Mouse (Mus musculus) R1 (cell line): ENCODE data around the gene Lrp8.

ENCODE experiments used
- DNase-seq: peaks from one replicate; pipeline ENCODE4 v3.0.0-alpha.2; 2018; ENCODE audit warnings: low read depth, low spot score

The Lrp8 gene

DNA sequence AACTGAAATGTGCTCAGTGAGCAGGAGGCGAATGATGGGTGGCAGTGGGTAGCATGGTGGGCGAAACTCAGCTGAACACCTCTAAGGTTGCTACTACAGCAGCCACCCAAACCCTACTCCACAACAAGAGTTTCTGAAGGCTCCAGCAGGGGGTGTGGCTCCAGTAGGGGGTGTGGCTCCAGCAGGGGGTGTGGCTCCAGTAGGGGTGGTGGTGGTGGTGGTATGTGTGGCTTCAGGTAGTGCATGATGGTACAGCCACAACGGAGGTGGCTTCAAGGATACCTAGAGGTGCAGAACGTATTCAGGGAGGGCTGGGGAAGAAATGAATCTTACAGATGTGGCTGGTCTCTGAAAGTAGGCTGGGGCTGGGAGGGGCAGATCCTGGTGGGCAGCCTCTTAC, 5.7 kb downstream of the Lrp8 start:
- peak; percentile 69 for DNase-seq

DNA sequence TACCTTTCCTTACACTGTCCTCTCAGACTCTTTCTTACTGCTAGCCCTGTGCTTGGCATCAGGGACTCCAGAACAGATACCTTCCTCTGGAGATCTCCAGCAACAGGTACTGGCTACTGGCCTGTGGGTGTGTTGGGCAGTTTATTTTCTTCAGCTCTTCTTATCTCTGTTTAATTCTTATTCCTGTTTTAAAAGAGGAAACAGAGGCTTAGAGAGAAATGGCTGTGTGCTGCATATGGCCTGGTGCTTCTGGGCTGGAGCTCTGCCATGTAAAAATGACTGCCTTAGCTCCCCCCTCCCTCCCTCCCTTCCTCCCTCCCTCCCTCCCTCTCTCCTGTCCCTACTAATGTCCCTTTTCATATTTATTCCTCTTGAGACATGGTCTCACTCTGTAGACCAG, 6.6 kb downstream of the Lrp8 start:
- no peak for DNase-seq

DNA sequence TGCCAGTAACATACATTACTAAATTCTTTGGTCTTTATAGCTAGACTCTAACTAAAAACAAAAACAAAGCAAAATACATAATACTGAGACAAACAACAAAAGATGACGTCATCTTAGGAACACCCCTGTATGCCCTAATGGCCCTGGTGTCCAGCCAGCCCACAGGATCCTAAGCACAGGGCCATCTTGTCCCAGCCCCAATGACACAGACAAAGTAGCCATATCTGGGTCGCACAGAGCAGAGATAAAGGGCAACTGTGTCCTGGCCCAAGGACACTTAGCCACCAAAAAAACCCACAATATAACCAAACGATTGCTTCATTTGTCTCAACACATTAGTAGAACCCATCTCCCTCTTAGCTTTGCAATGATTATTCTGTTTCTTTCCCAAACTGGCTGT, 8.9 kb downstream of the Lrp8 start:
- no peak for DNase-seq

DNA sequence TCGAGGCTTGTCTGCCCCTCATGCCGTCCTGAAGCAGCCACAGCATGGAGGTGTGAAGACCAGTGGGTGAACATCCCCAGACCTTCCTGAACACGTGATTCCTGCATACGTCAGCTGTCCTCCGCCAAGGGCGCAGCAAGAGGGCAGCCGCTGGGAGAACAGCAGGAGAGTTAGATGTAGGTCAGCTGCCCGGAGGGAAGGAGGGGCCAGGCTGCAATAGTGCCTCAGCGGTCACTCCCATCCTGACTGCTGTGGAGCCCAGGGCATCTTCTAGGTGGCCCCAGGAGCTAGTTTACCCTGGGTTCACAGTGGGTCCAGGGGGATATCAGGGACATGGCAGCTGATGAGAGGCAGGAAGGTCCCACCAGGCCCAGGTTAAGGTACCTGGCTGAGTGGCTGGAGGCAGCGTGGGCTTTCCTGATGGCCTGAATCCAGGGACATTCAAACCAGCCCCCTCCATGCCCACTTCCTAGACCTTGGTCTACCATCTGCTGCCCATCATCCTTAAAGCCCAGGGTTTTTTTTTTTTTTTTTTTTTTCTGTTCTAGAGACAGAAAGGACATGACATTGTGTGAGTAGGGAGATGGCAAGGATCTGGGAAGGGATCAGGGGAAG, 9.8 kb downstream of the Lrp8 start:
- DNase-seq: no peak

DNA sequence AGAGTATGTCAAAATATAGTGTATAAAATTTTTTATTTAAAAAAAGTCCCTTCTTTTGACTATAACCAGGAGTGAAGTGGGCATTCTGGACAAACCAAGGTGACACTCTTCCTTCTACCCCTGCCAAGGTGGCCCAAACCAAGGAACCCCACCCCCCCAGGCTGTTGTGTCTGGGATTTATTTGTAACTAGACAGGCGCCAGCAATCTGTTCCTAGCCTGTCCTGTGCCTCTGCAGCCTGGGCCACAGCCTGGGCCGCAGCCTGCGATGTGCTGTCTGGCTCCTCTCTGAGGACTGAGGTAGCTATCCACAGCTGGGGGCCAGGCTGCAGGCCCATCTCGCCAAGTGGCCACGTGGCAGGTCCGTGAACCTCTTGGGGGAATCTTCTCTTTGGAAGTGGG, 10.3 kb downstream of the Lrp8 start:
- no peak for DNase-seq

DNA sequence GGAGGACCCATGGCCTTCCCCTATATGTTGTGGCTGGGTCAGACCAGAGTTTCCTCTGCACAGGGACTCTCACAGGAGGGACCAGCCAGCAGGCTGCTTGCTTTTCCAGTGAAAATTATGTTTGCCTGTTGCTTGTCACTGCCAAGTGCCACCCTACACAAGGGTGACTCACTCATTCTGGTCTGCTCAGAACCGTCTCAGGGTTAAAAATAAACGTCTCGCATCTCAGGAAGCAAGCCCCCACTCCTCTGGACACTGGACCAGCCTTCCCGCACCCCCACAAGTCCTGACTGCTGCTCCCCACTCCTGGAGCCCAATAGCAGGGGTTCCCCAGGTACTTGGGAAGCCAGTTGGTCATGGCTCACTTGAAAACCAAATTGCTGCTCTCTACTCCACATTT, 14.4 kb downstream of the Lrp8 start:
- DNase-seq: no peak

DNA sequence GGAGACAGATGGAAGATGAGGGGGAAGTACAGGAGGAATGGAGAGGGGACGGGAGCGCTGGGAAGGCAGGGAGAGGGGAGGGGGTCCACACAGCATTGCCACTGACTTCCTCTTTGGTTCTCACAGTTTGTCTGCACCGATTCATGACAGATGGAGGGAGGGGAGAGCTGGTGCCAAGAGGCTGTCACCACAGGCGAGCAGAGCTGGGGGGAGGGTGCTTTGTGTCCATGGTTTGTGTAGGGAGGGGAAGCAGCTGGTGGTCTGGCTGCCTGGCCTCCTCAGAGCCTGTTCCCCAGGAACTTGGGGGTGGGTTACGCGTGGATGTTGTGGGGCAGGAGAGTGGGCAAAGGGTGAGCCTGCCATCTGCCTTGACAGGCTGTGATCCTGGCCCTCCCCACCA, 15.4 kb downstream of the Lrp8 start:
- DNase-seq: no peak

DNA sequence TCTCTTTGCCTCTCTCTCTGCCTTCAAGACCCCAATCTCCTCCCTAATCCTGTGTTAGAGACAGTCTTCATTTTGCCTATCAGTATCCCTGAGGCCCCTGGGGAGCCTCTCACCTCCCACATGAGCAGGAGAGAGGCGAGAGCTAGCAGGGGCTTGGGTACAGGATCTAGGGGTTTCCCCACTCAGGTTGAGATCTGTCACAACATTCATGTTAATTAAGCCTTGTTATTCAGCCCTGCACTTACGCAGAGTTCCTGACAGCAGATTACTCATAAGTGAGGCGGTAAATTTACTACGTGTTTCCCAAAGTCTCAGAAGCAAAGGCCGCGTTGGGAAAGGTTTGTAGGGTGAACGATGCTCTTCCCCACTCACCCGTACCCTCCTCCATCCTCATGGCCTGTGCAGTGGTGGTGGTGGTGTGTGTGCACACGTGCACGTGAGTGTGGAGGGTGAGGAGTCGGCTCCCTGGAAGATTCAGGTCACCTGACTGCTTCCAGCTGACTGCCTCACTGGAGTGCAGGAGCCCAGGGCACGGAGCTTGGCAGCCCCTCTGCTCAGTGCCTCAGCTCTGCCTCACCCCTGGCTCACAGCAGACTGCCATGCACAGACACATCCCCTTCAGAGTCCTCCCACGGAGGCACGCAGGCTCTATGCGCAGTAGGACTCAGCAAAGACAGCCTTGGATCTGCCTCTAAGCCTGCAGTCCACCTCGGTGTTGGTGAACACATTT, 18.1 kb downstream of the Lrp8 start:
- DNase-seq: no peak

DNA sequence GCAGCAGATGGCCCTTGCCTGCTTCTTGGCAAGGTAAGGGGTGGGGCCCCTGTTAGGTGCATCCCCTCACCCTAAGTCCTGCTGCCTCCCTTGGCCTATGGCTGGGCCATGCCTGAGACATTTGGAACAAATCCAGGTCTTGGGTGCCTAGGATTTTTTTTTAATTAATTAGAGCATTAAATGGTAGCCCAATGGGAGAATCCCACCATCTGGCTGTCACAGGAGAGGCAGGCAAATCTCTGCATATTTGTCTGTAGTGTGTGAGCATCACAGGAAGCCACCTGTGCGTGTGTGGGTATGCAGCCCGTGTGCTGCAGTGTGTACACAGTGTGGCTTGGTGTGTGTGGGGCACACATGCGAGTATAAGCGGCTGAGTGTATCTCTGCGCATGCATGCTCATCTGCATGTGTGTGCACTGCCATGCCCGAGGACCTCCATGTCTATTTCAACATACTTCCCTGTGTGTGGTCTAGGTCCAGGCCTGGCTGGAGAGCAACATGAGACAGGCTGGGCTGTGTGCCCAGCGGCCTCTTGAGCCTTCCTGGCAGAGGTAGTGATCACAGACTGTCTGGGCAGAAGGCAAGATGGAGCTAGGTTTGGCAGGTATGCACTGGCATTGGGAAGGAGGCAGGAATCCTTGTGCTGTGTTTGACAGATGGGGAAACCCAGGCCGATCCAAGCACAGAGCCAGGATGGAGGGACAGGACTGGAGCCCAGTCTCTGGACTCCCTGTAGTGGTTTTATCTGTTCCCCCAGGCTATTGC, 19.0 kb downstream of the Lrp8 start:
- no peak for DNase-seq

DNA sequence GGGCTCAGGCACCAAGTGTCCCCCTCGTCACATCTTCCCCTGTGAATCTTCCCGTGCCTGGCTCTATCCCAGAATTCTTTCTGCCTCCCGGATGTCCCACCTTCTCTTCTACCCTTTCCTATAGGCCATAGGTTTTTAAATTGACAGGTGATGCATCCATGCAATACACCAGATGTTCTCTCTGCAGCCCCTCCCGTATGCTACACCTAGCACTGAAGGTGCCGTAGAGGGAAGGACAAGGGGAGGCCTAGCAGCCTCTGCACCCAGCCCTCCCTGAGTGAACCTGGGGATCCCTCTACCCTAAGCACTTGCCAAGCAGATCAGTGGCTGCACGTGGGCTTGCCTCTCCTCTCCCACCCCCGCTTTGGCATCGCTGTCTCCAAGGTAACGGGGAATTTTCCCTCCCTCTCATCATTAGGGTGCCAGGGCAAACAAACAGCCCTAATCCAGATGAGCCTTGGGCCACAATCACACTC, 20.9 kb downstream of the Lrp8 start:
- peak; percentile 67 for DNase-seq

DNA sequence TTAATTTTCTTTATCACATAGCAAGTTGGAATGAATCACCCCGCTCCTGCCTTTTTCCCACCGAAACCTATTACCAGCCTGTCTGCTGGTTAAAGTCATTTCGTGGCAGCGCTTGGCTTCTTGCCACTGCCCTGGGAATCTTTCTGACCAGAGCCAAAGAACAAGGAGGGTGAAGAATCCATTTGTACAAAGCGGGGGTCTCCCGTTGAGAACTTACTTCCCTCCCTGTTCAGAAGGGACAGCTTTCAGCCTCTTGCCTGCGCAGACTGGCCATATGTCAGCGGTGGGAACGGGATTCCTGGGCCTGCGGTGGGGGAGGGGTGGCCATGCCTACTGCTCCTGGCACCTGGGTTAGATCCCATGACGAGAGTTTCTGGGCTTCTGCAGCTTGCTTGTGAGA, 21.4 kb downstream of the Lrp8 start:
- no peak for DNase-seq

DNA sequence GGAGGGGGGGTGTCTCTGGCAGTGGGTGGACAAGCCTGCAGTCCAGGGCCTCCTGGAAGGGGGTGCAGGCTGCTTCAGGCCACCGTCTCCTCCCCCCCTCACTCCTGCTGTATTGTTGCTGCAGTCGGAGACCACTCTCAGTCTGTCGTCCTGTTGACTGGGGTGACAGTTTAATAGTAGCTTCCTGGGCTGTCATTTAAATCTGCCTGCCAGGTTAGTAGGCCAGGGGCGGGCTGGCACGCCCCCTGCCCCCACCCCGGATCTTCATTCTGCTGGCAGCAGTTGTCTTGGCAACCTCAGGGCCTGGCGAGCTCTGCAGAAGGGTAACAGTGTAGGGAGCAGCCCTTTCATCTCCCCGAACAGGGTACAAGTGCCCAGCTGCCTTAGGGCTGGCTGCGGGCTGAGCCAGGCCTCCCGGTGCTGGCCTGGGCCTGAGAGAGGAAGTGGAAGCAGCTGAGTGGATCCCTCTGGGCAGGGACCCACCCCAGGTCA, 26.7 kb downstream of the Lrp8 start:
- DNase-seq: no peak

DNA sequence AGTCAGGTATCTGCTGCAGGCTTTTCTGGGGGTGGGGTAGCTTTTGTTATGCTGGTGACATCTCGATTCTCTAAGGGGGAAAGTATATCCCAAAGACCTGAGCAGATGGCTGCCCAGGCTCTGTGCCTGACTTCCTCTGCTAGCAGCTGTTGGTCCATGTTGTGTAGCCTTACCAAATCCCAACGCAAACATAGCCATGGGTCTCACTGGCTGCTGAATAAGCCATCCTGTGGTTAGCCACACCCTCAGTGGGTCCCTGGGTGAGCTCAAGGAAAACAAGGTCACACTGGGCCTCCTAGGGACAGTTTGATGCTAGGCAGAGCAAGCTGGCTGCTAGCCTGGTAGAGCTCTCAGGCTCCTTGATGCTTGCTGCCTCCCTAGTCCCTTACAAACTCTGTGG, 27.6 kb downstream of the Lrp8 start:
- no peak for DNase-seq

DNA sequence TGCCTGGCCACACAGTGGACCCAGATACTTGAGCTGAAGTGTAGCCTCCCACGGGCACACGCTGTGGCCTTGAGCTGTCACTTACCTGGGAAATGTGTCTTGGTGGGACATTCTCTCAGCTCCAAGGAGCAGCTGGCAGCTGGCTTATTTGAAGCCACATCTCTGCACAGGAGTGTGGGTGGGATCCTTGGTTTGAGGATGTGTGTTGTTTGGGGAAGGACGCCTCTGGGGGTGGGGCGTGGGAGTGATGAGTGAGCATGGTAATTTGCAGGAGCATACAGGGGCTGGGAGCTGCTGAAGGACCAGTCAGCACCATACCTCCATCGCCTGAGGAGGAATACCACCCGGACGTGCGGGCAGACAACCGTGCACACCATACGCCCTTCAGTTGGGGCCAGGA, 28.1 kb downstream of the Lrp8 start:
- no peak for DNase-seq

DNA sequence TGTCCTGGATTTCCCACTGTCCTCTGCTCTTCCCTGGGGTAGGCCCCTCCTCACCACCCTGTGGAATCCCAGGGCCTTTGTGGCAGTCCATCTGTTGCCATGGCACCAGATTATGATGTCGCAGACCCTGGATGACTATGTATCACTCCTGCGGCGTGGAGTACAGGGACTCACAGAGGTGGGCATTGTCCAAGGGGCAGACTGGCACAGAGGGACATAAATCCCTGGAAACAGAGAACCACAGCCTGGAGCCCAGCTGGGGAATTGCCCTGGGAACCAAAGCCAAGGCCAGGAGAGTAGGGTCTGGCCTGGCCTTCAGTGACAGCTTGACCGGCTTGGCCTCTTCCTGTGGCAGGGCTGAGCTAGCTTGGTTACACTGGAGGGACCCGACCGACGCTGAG, 28.8 kb downstream of the Lrp8 start:
- DNase-seq: no peak

DNA sequence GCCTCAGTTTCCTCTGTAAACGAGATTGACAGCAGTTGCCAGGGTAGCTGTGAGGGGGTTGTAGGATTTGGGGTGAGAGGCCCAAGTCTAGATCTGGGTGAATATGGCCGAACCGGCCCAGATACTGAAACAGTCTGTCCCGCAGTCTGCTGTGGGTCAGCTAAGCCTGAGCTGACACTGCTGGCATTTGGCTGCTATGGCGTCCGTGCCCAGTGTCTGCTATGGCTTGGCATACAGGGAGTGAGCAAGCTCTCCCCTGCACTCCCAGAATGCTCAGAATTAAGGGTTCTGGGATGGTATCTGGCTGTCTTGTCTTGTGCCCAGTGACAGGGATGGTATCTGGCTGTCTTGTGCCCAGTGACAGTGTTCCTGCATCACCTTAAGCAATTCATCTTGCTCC, 29.6 kb downstream of the Lrp8 start:
- no peak for DNase-seq

DNA sequence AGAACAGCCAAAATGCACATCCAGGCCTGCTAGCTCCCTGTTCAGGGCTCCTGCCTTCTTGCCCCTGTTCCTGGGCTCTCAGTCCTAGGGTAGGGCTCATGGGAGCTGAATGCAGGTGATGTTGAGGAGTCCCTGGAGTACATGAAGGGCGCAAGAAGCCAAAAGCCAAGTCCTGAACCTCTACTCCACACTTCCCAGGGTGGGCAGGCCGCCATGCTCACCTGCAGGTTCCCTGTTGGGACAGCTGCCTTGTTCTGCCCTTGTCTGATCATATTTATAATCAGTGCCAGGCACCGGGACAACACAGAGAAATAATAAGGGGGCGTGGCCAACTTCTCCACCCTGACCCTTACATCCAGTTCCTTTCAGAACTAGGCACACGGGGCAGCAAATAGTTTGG, 31.5 kb downstream of the Lrp8 start:
- no peak for DNase-seq

DNA sequence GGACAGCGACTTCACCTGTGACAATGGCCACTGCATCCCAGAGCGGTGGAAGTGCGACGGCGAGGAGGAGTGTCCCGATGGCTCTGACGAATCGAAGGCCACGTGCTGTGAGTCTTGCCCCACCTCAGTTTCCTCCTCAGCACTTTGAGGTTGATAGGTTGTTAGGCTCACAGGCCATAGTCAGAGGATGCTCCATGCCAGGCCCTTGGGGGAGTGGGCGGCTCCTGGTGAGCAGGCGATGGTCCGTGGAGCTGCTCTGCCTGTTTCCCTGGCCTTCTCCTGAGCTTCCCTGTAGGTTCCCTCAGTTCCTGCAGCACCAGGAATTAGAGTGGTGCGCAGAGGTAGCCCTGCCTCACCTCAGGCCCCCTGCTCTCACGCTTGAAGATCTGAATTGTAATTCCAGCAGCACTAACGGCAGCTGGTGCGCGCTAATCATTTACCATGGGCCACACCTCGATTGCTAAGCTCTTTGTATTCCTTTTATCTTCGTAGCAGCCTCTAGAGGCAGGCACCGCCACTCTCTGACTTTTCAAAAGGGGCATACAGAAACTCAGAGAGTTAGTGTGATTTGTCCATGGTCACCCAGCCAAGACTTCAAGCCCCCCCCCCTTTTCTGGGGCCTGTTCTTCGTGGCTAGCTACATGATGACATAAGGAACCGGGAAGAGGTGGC, 32.7 kb downstream of the Lrp8 start:
- DNase-seq: peak; percentile 71

DNA sequence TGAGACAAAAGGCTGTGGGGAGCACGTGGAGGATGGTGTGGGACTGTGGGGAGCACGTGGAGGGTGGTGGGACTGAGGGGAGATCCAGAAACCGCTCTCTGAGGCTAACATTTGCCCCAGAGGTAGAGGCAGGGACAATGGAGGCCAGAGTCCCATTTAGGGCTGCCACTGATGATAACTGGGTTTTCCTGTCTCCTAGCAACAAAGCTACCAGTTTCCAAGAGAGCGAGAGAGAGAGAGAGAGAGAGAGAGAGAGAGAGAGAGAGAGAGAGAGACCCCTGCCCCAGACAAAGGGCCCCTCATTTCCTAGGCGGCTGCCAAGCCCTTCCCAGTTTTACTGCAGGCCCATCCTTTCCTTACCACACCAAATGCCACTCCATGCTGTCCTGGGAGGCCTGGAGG, 33.4 kb downstream of the Lrp8 start:
- no peak for DNase-seq

DNA sequence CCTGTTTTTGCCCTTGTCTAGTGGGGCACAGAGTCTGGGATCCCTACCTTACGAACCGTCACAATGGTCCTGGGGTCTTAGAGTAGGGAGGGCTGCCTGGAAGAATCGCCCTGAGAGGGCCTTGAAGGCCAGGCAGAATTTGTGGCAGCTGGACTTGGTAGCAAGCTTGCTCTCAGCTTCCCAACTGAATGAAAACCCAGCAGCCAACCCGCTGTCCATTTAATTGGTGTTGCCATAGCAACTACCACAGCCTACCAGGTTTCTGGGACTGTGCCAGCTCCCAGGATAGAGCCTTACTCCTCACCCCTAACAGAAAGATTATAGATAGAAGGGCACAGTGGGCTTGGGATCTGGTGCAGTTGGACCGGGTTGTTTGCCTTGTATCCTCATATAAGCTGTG, 34.7 kb downstream of the Lrp8 start:
- DNase-seq: peak; percentile 31

DNA sequence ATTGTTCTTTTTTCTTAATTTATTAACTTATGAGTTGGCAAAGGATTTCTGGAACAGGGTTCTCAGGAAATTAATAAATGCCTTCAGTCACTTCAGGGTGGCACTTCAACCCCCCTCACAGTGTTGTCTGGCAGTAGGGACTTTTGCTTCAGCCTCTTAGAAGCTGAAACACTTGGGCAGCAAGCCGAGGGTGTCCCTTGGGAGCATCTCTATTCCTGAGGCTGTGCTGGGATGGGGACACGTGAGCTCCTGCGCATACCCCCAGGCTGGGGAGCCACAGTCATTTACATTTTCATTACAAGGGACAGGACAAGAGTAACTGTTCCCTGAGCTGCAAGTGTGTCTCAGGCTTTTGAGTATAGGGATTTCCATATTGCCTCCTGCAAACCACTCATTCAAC, 35.8 kb downstream of the Lrp8 start:
- no peak for DNase-seq

DNA sequence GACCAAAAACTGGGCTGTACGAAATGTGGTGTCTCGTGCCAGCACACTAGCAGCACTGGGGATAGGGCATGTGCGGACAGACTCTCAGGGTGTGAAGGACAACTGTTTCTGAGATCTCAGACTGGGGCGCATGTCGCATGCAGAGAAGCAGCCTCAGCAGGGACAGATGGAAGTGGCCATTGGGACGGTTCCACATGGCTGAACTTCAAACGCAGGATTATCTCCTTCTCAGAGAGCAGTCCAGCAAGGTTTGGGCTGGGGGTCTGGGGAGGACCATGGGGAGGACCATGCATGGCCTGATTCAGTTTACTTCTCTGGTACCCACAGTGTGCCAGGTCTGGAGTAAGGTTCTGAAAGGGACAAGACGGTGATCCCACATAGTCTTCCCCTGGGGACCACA, 41.6 kb downstream of the Lrp8 start:
- no peak for DNase-seq
